Mouse (Mus musculus) embryonic facial prominence, embryonic 14.5 days (tissue): ENCODE results near the gene Gm43720. TPM values are rescaled to one million over a fixed set of nuclear protein-coding genes. Genes with fewer than 3 reads are reported as not detected.

Experiments used
- ATAC-seq: fragments of 200-750 bp; cut with Nextera tagmentation; 2 replicates; pipeline ENCODE4 v1.8.0; 2017; ENCODE audit warnings: low read depth, moderate number of reproducible peaks, moderate TSS enrichment
- DNase-seq: peaks from one replicate; pipeline ENCODE4 v3.0.0-alpha.2; 2015; ENCODE audit warnings: low spot score
- H3K27ac ChIP-seq: fragments of 300-500 bp; sonication (generic); replicated peaks from 2 replicates; pipeline ENCODE4 v1.5.1; 2014; ENCODE audit warnings: low read depth, mild to moderate bottlenecking, low read length, moderate library complexity
- H3K27me3 ChIP-seq: fragments of 300-500 bp; sonication (generic); replicated peaks from 2 replicates; pipeline ENCODE4 v1.6.1; 2014; ENCODE audit warnings: low read length; ENCODE audit not compliant: control insufficient read depth, insufficient read depth
- H3K36me3 ChIP-seq: fragments of 300-500 bp; sonication (generic); 2 replicates; pipeline ENCODE4 v1.6.1; 2014; ENCODE audit warnings: low read length, mixed read lengths; ENCODE audit not compliant: control insufficient read depth, insufficient read depth
- H3K4me1 ChIP-seq: fragments of 300-500 bp; sonication (generic); 2 replicates; pipeline ENCODE4 v1.6.1; 2014; ENCODE audit warnings: antibody characterized with exemption, low read length; ENCODE audit not compliant: control insufficient read depth, insufficient read depth
- H3K4me2 ChIP-seq: fragments of 300-500 bp; sonication (generic); 2 replicates; pipeline ENCODE4 v1.6.1; 2014; ENCODE audit warnings: low read depth, mild to moderate bottlenecking, low read length, moderate library complexity, mixed read lengths
- H3K4me3 ChIP-seq: fragments of 300-500 bp; sonication (generic); 2 replicates; pipeline ENCODE4 v1.5.1; 2014; ENCODE audit warnings: low read depth, mild to moderate bottlenecking, low read length
- H3K9ac ChIP-seq: fragments of 300-500 bp; sonication (generic); 2 replicates; pipeline ENCODE4 v1.6.1; 2014; ENCODE audit warnings: low read depth, mild to moderate bottlenecking, low read length, moderate library complexity, mixed read lengths
- H3K9me3 ChIP-seq: fragments of 300-500 bp; sonication (generic); 2 replicates; pipeline ENCODE4 v1.6.1; 2016; ENCODE audit warnings: low read length; ENCODE audit not compliant: control insufficient read depth
- WGBS: fragments of 180-500 bp; shearing (Covaris S2); extraction: QIAGEN DNeasy Blood & Tissue Kit; methylation state at CpG from one replicate; pipeline ENCODE4 v1.1.7; 2014; 5-methylcytosine and 5-hydroxymethylcytosine counted together
- polyA plus RNA-seq: library from polyadenylated mRNA; unstranded; fragments of >200 nt; fragmentation: Nextera tagmentation; extraction: Ambion mirVana; gene quantifications from 2 replicates; pipeline ENCODE4 v1.2.1, GENCODE M21; 2014

Gene Gm43720
- polyA plus RNA-seq, 1 experiment from 2014 or later: 0.10 TPM

- Histone ChIP-seq H3K9ac (no peak overlapping the region), H3K9me3 (no peaks in the 10 kb centered on the region; the same call in 1 of the 2 replicates), H3K27ac (no peak overlapping the region), H3K36me3 (no peaks in the 10 kb centered on the region), H3K27me3 (no peaks in the 10 kb centered on the region), H3K4me2 (no peak overlapping the region), H3K4me1 (peaks cover 5% of the 10 kb centered on the region; the same call in 1 of the 2 replicates), H3K4me3 (no peak overlapping the region)
- 79% methylated on average over 12 of the region's 12 CpGs for WGBS
- DNase-seq (no peak), ATAC-seq (no peak)
These were observed 28.6 kb downstream of the Gm43720 start for GRCm38 (mm10) chr5:138251144-138251543.

GRCm38 (mm10) chr5:138241511-138241910, 38.2 kb downstream of the Gm43720 start:
- Histone ChIP-seq H3K4me3 (no peak overlapping the region), H3K4me1 (no peaks in the 10 kb centered on the region), H3K4me2 (no peak overlapping the region), H3K36me3 (no peaks in the 10 kb centered on the region), H3K27me3 (no peaks in the 10 kb centered on the region), H3K27ac (no peak overlapping the region), H3K9me3 (no peaks in the 10 kb centered on the region), H3K9ac (no peak overlapping the region)
- no peak for DNase-seq
- ATAC-seq: no peak
- WGBS: 29% methylated on average over 2 of the region's 2 CpGs

GRCm38 (mm10) chr5:138234224-138234623, 45.5 kb downstream of the Gm43720 start:
- ATAC-seq (no peak), DNase-seq (no peak)
- no peak overlapping the region for H3K4me3 ChIP-seq
- no peak overlapping the region for H3K4me2 ChIP-seq
- H3K4me1 ChIP-seq: no peaks in the 10 kb centered on the region
- H3K27ac ChIP-seq: no peak overlapping the region
- no peaks in the 10 kb centered on the region for H3K27me3 ChIP-seq
- H3K9me3 ChIP-seq: no peaks in the 10 kb centered on the region
- no peaks in the 10 kb centered on the region for H3K36me3 ChIP-seq
- H3K9ac ChIP-seq: no peak overlapping the region

- no peaks in the 10 kb centered on the region for H3K4me1 ChIP-seq
- no peaks in the 10 kb centered on the region for H3K27me3 ChIP-seq
- H3K9ac ChIP-seq: no peak overlapping the region
- H3K4me3 ChIP-seq: no peak overlapping the region
- H3K36me3 ChIP-seq: no peaks in the 10 kb centered on the region
- DNase-seq: no peak
- WGBS: 83% methylated on average over 2 of the region's 2 CpGs
- no peak overlapping the region for H3K4me2 ChIP-seq
- H3K9me3 ChIP-seq: no peaks in the 10 kb centered on the region
- no peak overlapping the region for H3K27ac ChIP-seq
- no peak for ATAC-seq
These were observed 46.0 kb downstream of the Gm43720 start for GRCm38 (mm10) chr5:138233778-138234177.

- Histone ChIP-seq H3K9me3 (no peaks in the 10 kb centered on the region), H3K9ac (no peak overlapping the region), H3K27ac (no peak overlapping the region), H3K4me3 (no peak overlapping the region), H3K4me1 (no peaks in the 10 kb centered on the region), H3K4me2 (no peak overlapping the region), H3K27me3 (no peaks in the 10 kb centered on the region), H3K36me3 (no peaks in the 10 kb centered on the region)
- DNase-seq: no peak
- no peak for ATAC-seq
- WGBS: 94% methylated on average over 3 of the region's 3 CpGs
These were observed 50.2 kb downstream of the Gm43720 start for GRCm38 (mm10) chr5:138229511-138229910.

- Histone ChIP-seq H3K27me3 (no peaks in the 10 kb centered on the region), H3K4me1 (no peaks in the 10 kb centered on the region), H3K4me3 (no peak overlapping the region), H3K4me2 (no peak overlapping the region), H3K27ac (no peak overlapping the region), H3K9me3 (no peaks in the 10 kb centered on the region), H3K36me3 (no peaks in the 10 kb centered on the region), H3K9ac (no peak overlapping the region)
- no peak for DNase-seq
- 62% methylated on average over 3 of the region's 3 CpGs for WGBS
- no peak for ATAC-seq
These were observed 51.7 kb downstream of the Gm43720 start for GRCm38 (mm10) chr5:138228026-138228425.

- no peak for DNase-seq
These were observed 52.4 kb downstream of the Gm43720 start for GRCm38 (mm10) chr5:138227367-138227766.

GRCm38 (mm10) chr5:138226491-138226890, 53.3 kb downstream of the Gm43720 start:
- Histone ChIP-seq H3K36me3 (no peaks in the 10 kb centered on the region), H3K27me3 (no peaks in the 10 kb centered on the region), H3K4me1 (no peaks in the 10 kb centered on the region), H3K4me2 (no peak overlapping the region), H3K4me3 (no peak overlapping the region), H3K9ac (no peak overlapping the region), H3K27ac (no peak overlapping the region), H3K9me3 (no peaks in the 10 kb centered on the region)
- ATAC-seq (no peak), DNase-seq (no peak)
- 72% methylated on average over 4 of the region's 4 CpGs for WGBS

More at GRCm38 (mm10) chr5:138227367-138227766, 52.4 kb downstream of the Gm43720 start:
- Histone ChIP-seq H3K4me1 (no peaks in the 10 kb centered on the region), H3K27me3 (no peaks in the 10 kb centered on the region), H3K27ac (no peak overlapping the region), H3K36me3 (no peaks in the 10 kb centered on the region), H3K9me3 (no peaks in the 10 kb centered on the region), H3K9ac (no peak overlapping the region), H3K4me3 (no peak overlapping the region), H3K4me2 (no peak overlapping the region)
- WGBS: 63% methylated on average over 2 of the region's 2 CpGs
- ATAC-seq: no peak

- DNase-seq (no peak), ATAC-seq (no peak)
- no peaks in the 10 kb centered on the region for H3K36me3 ChIP-seq
- no peak within 1 kb of the TSS for H3K27ac ChIP-seq
- H3K4me3 ChIP-seq: no peak within 1 kb of the TSS
- 52% methylated on average over 2 of the region's 2 CpGs for WGBS
- no peaks in the 10 kb centered on the region for H3K4me1 ChIP-seq
- no peaks in the 10 kb centered on the region for H3K9me3 ChIP-seq
- H3K4me2 ChIP-seq: no peak within 1 kb of the TSS
- H3K9ac ChIP-seq: no peak within 1 kb of the TSS
- H3K27me3 ChIP-seq: no peaks in the 10 kb centered on the region
These were observed 54.1 kb downstream of the Gm43720 start, which contains the start of gene Nxpe5 for GRCm38 (mm10) chr5:138225700-138226099. TSS of gene Nxpe5 (plus strand) at chr5:138225898.
